Mouse (Mus musculus) subcutaneous adipose tissue, adult 2 months (tissue): ENCODE data around the gene Dnhd1. TPM values are rescaled to one million over a fixed set of nuclear protein-coding genes. Genes with fewer than 3 reads are reported as not detected.

Experiments
- polyA plus RNA-seq: library from polyadenylated mRNA; depleted of rRNA; stranded (reverse); fragments of >200 nt; gene quantifications from 2 replicates; pipeline ENCODE4 v1.2.3, GENCODE M21; 2012; ENCODE audit warnings: low replicate concordance; rRNA removed

Gene Dnhd1
- 5.2 and 6.3 TPM in 2 replicates for polyA plus RNA-seq

DNA sequence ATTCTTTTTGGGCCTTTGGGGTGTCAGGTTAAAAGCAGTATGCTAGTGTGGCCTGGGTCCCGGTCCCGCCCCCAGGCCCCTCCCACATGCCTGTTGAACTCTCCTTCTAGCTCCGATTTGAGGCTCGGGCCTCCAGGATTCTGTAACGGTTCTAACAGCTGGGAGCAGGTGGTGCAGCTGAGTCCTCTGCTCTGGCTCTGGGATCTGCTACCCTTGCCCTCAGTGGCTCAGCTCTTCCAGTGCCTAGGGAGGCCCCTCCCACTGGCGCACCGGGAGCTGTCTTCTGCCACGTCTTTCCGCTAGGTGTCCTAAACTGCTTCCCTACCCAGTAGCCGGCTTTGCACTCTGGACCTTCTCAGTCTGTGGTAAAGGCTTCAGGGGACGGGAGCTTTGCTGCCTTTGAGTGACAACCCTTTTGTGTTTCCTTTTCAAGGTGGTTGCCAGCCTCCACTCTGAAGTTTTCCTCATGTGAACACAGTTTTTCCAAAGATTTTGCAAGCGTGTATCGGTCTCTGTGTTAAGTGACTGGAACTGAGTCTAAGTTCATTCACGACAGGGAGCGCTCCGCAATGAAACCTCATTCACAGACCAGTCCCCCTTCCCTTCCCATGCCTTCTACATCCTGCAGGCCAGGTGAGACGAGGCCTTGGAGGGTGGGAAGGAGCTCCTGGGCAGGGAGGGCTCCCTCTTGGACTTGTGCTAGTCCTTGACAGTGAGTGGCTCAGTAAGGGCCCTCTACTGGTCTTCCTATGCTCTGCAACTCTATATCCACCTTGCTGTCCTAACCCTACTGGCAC lies at the start of gene Dnhd1:
Gene Dnhd1, plus strand, starts transcription at position 189 of the 797 bp plus-strand sequence.

GRCm38 (mm10) chr7:105633127-105633800 lies 17.4 kb upstream of the Dnhd1 start, which contains the start of gene Trim3:
Gene Trim3 (minus strand): TSS chr7:105633571.

GRCm38 (mm10) chr7:105639756-105640155 lies 10.9 kb upstream of the Dnhd1 start, which contains the start of gene Timm10b:
Gene Timm10b (plus strand): TSS chr7:105640056.

DNA sequence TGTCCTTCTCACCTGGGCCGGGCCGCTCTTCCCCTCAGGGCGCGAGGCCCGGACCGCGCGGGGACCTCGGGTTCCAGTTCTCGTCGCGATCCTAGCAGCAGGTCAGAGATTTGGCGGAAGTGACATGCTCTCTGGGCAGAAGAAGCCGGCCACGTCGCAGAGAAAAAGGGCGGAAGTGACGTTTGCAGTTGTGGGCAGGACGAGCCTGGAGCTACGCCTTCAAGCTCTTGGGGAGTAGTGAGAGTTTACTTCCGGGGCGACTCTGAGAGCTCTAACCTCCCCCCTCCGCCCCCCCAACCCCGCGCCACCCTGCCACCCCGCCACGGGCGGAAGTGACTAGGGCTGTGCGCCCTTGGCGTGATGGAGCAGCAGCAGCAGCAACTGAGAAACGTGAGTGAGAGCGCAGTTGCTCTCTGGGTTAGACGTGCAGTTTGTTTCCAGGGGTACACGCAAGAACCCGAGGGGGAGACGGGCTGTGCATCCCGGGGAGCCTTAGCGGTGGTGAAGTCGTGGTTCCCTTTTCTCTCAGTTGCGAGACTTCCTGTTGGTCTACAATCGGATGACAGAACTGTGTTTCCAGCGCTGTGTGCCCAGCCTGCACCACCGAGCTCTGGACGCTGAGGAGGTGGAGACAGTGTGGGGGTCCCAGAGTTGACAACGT lies 10.3 kb upstream of the Dnhd1 start, which contains the start of the genes Arfip2 and Gm45799:
Gene Arfip2, minus strand, starts transcription at position 184 of the 661 bp plus-strand sequence.
Gene Gm45799, plus strand, starts transcription at position 320 of the 661 bp plus-strand sequence.

DNA sequence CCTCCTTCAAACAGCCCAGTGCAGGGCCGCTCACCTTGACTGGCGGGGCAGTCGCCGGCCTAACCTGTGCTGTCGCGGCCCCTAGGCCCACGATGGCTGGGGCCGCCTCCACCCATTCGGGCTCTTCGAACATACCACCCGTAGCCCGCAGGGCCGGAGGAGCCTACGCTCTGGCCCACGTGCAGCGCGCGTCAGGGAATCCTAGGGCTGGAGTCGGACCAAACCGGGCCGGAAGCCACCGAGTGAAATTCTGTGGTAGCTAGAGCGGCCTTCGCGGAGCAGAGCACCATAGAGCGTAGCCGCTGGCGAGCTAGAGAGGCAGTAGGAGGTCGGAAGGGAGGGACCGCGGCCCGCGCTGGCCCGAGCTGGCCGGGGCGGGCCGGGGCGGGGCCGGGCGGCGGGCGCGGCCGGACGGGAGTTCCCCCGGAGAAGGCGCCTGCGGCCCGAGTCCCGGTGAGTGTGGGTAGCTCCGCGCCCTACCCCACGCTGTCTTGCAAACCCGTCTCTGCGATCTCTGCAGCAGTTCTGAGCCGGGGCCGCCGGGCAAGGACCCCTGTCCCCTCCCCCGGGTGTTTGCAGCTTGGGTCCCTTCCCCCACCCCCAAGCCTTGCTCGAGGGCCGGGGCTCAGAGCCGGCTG lies 85.8 kb downstream of the Dnhd1 start, which contains the start of gene Ilk:
Gene Ilk, plus strand, starts transcription at position 329 of the 638 bp plus-strand sequence.

GRCm38 (mm10) chr7:105736911-105737521 lies 86.4 kb downstream of the Dnhd1 start, which contains the start of gene Rrp8:
Gene Rrp8 (minus strand): TSS chr7:105737385.

DNA sequence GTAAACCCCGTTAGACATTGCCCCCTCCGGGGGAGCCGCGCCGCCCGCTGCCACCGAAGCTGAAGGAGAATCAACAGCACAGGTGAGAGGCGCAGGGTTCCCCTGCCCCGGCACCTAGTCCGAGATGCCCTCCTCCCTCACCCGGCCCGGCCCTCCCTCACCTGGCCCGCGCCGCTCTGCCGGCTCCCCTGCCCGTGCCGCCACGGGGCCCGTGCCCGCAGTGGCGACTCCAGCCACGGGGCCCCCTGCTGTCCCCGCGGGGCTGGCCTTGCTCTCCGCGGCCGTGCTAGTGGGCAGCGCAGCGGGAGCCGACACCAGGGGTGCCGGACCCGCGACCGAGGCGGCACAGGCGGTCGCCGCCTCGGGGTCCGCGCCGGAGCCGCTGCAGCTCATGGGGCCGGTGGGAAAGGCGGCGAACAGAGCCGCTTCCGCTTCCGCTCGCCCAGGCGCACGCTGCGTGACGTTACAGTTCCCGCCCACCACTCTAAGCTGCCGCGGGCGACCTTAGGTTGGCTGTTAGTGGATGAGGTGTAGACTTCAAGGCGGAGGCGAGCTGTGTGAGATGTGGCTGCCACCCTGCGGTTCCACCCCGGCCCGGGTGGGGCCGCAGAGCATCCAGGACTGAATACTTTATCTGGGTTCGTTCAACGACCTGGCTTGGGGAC lies 93.4 kb downstream of the Dnhd1 start, which contains the start of gene Taf10:
Gene Taf10, minus strand, starts transcription at position 436 of the 665 bp plus-strand sequence.

DNA sequence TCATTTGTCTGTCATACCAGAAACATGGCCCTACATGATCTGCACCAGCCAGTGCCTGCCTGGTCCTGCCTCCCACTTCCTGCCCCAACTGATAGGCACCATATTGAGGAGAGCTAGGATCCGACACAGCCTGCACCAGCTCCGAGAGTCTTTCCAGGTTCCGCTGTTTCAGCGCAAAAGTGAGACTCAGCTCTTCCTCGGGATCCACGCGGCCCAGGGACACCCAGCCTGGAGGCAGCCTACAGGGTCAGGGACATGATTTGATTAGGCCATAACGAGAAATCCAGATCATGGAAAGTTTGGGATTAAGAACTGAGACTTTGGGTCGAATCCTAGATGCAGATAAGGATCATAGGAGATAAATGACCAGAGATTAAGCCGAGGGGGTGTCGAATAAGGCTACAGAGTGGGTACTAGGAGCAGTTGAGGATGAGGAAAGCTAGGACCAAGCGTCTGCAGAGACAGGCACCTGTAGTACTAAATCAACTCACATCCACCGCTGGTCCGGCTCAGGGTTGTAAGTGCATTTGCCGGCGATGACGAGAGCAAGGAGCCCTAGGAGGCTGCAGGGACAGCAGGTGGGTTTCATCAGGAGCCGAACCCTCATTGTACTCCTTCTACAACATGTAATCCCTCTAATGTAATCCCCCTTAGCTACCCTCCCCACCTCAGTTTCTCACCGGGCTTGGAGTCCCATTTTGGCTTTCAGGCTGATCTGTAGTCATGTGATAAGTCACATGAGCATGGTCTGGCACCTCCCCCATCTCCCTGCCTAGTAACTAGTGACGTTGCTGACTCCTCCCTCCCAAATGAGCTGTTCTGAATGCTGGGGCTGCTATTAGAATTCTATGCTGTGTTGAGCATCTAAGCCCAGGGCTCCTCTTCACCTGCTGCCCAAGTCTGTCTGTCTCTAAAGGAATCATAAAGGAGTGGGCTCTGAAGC lies 101.1 kb downstream of the Dnhd1 start, which contains the start of gene Tpp1:
Gene Tpp1, minus strand, starts transcription at position 745 of the 943 bp plus-strand sequence.

Other genes starting within 250 kb of the Dnhd1 start
- 0.19 and 0.28 TPM in 2 replicates for gene Cnga4, start 246.3 kb upstream of the Dnhd1 start, polyA plus RNA-seq
- gene Cckbr, start 225.1 kb upstream of the Dnhd1 start, polyA plus RNA-seq = 0.14 TPM in 1 of 2 replicates, not detected in the other
- 224 and 534 TPM in 2 replicates for gene Cavin3, start 168.5 kb upstream of the Dnhd1 start, polyA plus RNA-seq
- 69.4 and 120 TPM in 2 replicates for gene Smpd1, start 96.5 kb upstream of the Dnhd1 start, polyA plus RNA-seq
- 23.1 and 46.3 TPM in 2 replicates for gene Apbb1, start 69.2 kb upstream of the Dnhd1 start, polyA plus RNA-seq
- 1.4 and 2.3 TPM in 2 replicates for gene Hpx, start 50.7 kb upstream of the Dnhd1 start, polyA plus RNA-seq
- gene Trim3, start 17.3 kb upstream of the Dnhd1 start, polyA plus RNA-seq = 69.2 and 93.7 TPM in 2 replicates
- 154 and 177 TPM in 2 replicates for gene Timm10b, start 10.8 kb upstream of the Dnhd1 start, polyA plus RNA-seq
- 68.0 and 108 TPM in 2 replicates for gene Arfip2, start 10.4 kb upstream of the Dnhd1 start, polyA plus RNA-seq
- 195 and 229 TPM in 2 replicates for gene Gm45799, start 10.3 kb upstream of the Dnhd1 start, polyA plus RNA-seq
- 295 and 396 TPM in 2 replicates for gene Ilk, start 85.8 kb downstream of the Dnhd1 start, polyA plus RNA-seq
- 7.1 and 17.7 TPM in 2 replicates for gene Rrp8, start 86.6 kb downstream of the Dnhd1 start, polyA plus RNA-seq
- 340 and 367 TPM in 2 replicates for gene Taf10, start 93.5 kb downstream of the Dnhd1 start, polyA plus RNA-seq
- gene Tpp1, start 101.4 kb downstream of the Dnhd1 start, polyA plus RNA-seq = 195 and 230 TPM in 2 replicates
- gene Dchs1, start 136.8 kb downstream of the Dnhd1 start, polyA plus RNA-seq = 10.7 and 45.1 TPM in 2 replicates
- 331 and 380 TPM in 2 replicates for gene Mrpl17, start 160.3 kb downstream of the Dnhd1 start, polyA plus RNA-seq